Mouse (Mus musculus) lung, postnatal 0 days (tissue): ENCODE data around the gene Ewsr1.

Experiments used
- CTCF ChIP-seq: IDR thresholded peaks from 2 replicates; pipeline ENCODE4 v1.5.1; 2016; ENCODE audit warnings: antibody characterized with exemption, mild to moderate bottlenecking
- EP300 ChIP-seq: IDR thresholded peaks from 2 replicates; pipeline ENCODE4 v1.6.1; 2016; ENCODE audit warnings: antibody characterized with exemption, mild to moderate bottlenecking, control low read depth

- TF ChIP-seq EP300 (no peak), CTCF (no peak)
Measured at GRCm38 (mm10) chr11:5057856-5058641, 41.0 kb downstream of the Ewsr1 start, which contains the start of gene Rasl10a.
